Mouse (Mus musculus) heart, postnatal 0 days (tissue): ENCODE measurements at regions not wholly inside any gene's neighbourhood (a gene's known extent, or its start where the extent isn't known, plus 50 kb on each side); places are given as distances from the start of the nearest gene placed in this dataset.

Experiments
- CTCF ChIP-seq: IDR thresholded peaks from 2 replicates; pipeline ENCODE4 v1.5.1; 2016; ENCODE audit warnings: antibody characterized with exemption, control low read depth, low read depth
- EP300 ChIP-seq: IDR thresholded peaks from 2 replicates; pipeline ENCODE4 v1.6.1; 2016; ENCODE audit warnings: antibody characterized with exemption, low read depth

- TF ChIP-seq CTCF (no peak), EP300 (no peak)
Measured at GRCm38 (mm10) chr2:137536581-137536980, 420.1 kb upstream of the Jag1 start.
